ENCODE assay signal across 7 mouse cellular contexts in the genomic region with DNA sequence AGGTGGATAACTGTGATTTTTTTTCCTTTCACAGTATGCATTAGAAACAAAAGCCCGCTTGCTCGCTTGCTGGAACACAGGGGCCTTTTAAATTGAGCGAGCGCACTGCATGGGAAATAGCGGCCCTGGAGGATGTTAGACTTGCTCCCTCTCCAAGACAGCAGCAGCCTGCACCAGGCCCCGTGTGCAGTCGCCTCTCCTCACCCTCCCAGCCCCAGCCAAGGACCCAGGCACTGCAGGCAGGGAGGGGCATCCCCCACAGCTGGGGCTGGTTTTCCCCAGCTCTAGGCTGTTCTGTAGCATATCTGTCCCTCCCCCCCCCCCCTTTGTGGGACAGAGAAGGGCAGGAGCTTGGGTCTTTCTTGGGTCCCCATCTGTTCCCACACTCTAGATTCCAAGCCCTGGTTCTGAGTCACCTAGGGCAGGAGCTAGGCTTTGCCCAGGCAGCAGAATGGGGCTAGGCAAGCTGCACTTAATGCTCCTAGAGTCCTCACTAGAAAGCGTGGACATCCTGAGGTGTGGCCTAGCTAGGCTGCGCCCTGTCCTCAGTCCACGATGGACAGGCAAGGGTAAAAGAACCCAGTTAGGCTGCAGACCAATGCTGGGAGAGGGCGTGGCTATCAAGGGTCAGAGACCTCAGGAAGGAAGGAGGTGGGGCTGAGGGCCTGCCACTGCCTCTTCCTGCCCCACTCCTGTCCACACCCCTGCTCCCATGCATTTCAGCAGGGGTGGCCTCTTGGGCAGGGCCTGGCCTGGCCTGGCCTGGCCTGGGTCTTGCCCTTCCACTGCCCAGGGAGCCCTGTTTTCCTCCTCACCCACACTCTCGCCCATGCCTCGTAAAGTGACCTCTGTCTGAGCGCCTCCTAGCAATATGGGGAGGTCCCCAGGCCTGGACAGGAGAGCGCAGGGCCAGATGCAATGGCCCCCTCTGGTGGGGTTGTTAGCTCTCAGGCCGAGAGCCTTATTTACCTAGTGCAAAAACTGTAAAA.
DNase-seq lines count a peak whose midpoint lies in the region; ATAC-seq and TF ChIP-seq lines count a peak whose summit lies in the region.

No protein-coding gene starts in this region.

- H3K4me3 ChIP-seq in embryonic facial prominence, embryonic 13.5 days = no peak overlapping the region
- H3K4me3 ChIP-seq in heart, embryonic 15.5 days = no peak overlapping the region
- no peak overlapping the region for H3K4me3 ChIP-seq in kidney, postnatal 0 days (replicated peaks; ENCODE audit: low read depth, low read length)

- 36% methylated on average over 16 of the region's 16 CpGs for WGBS in embryonic facial prominence, embryonic 13.5 days
- WGBS in heart, embryonic 15.5 days = 44% methylated on average over 16 of the region's 16 CpGs
- 39% methylated on average over 16 of the region's 16 CpGs for WGBS in kidney, postnatal 0 days

- no peaks in the 10 kb centered on the region for H3K27me3 ChIP-seq in embryonic facial prominence, embryonic 13.5 days
- no peaks in the 10 kb centered on the region for H3K27me3 ChIP-seq in heart, embryonic 15.5 days
- no peaks in the 10 kb centered on the region for H3K27me3 ChIP-seq in kidney, postnatal 0 days (ENCODE audit: insufficient read depth, low read length)
- no peaks in the 10 kb centered on the region for H3K27me3 ChIP-seq in splenic B cell, adult 2 months (ENCODE audit: control insufficient read depth, insufficient read depth, low read length, poor library complexity, severe bottlenecking)

- no peak overlapping the region for H3K9ac ChIP-seq in embryonic facial prominence, embryonic 13.5 days
- H3K9ac ChIP-seq in heart, embryonic 15.5 days = no peak overlapping the region
- H3K9ac ChIP-seq in kidney, postnatal 0 days (ENCODE audit: low read depth, low read length) = no peak overlapping the region

- peak; percentile 65 for TF ChIP-seq CTCF in kidney, postnatal 0 days (IDR thresholded peaks at IDR 0.05; ENCODE audit: low read depth)

- H3K9me3 ChIP-seq in embryonic facial prominence, embryonic 13.5 days = 0 out of 2 replicates have a peak, but pooled peaks cover 4% of the 10 kb centered on the region
- H3K9me3 ChIP-seq in heart, embryonic 15.5 days (replicated peaks) = no peaks in the 10 kb centered on the region
- H3K9me3 ChIP-seq in kidney, postnatal 0 days (replicated peaks; ENCODE audit: low read length) = no peaks in the 10 kb centered on the region

- no peak overlapping the region for H3K4me2 ChIP-seq in embryonic facial prominence, embryonic 13.5 days
- H3K4me2 ChIP-seq in heart, embryonic 15.5 days = no peak overlapping the region
- H3K4me2 ChIP-seq in kidney, postnatal 0 days (ENCODE audit: low read length) = no peak overlapping the region

- H3K36me3 ChIP-seq in embryonic facial prominence, embryonic 13.5 days = peaks cover 78% of the 10 kb centered on the region
- H3K36me3 ChIP-seq in heart, embryonic 15.5 days = peaks cover 46% of the 10 kb centered on the region; the same call in 1 of the 2 replicates
- peaks cover 29% of the 10 kb centered on the region for H3K36me3 ChIP-seq in kidney, postnatal 0 days (ENCODE audit: insufficient read depth, low read length)
- no peaks in the 10 kb centered on the region for H3K36me3 ChIP-seq in splenic B cell, adult 2 months (ENCODE audit: control insufficient read depth, insufficient read depth, low read length, poor library complexity, severe bottlenecking)

- H3K27ac ChIP-seq in embryonic facial prominence, embryonic 13.5 days = no peak overlapping the region; the same call in 1 of the 2 replicates
- H3K27ac ChIP-seq in heart, embryonic 15.5 days = peak overlapping the region; percentile 52
- 0 out of 2 replicates have a peak overlapping the region, but pooled peaks have one; percentile 28 for H3K27ac ChIP-seq in kidney, postnatal 0 days

- peaks cover 24% of the 10 kb centered on the region for H3K4me1 ChIP-seq in embryonic facial prominence, embryonic 13.5 days
- H3K4me1 ChIP-seq in heart, embryonic 15.5 days (replicated peaks) = peaks cover 22% of the 10 kb centered on the region
- H3K4me1 ChIP-seq in kidney, postnatal 0 days (replicated peaks; ENCODE audit: insufficient read depth, low read length) = peaks cover 12% of the 10 kb centered on the region; the same call in 1 of the 2 replicates

- 0 out of 2 replicates have a peak, but pooled peaks have one; percentile 39 for ATAC-seq in embryonic facial prominence, embryonic 13.5 days (ENCODE audit: insufficient number of reproducible peaks, insufficient read depth, low FRiP score, low TSS enrichment, low read depth)
- peak; percentile 72 for ATAC-seq in heart, embryonic 15.5 days (replicated peaks; ENCODE audit: insufficient number of reproducible peaks, insufficient read depth, low FRiP score, low read depth)
- peak; percentile 71 for ATAC-seq in kidney, postnatal 0 days (replicated peaks; ENCODE audit: low FRiP score, low read depth)

- peak; percentile 72 for DNase-seq in adrenal gland, postnatal 14 days
- DNase-seq in kidney, postnatal 0 days (ENCODE audit: low spot score) = peak; percentile 78
- peak; percentile 86 for DNase-seq in lung, postnatal 25 days (ENCODE audit: low spot score)
- peak; percentile 28 for DNase-seq in splenic B cell, adult 2 months (ENCODE audit: low read depth, low spot score)
- no peak for DNase-seq in cerebellum, adult 9-10 months
